Mouse (Mus musculus) midbrain, embryonic 16.5 days (tissue): ENCODE measurements around the gene Il17a. TPM values are rescaled to one million over a fixed set of nuclear protein-coding genes. Genes with fewer than 3 reads are reported as not detected.

Experiments
- ATAC-seq: fragments of 200-750 bp; cut with Nextera tagmentation; 2 replicates; pipeline ENCODE4 v1.8.0; 2017; ENCODE audit warnings: moderate TSS enrichment
- H3K27ac ChIP-seq: fragments of 300-500 bp; sonication (generic); 2 replicates; pipeline ENCODE4 v1.5.1; 2014; ENCODE audit warnings: mild to moderate bottlenecking, low read length, mixed read lengths
- H3K27me3 ChIP-seq: fragments of 300-500 bp; sonication (generic); 2 replicates; pipeline ENCODE4 v1.6.1; 2014; ENCODE audit warnings: low read depth, low read length, mixed read lengths; ENCODE audit not compliant: control insufficient read depth, insufficient read depth
- H3K36me3 ChIP-seq: fragments of 300-500 bp; sonication (generic); 2 replicates; pipeline ENCODE4 v1.6.1; 2014; ENCODE audit warnings: mild to moderate bottlenecking, low read length, moderate library complexity, mixed read lengths; ENCODE audit not compliant: control insufficient read depth, insufficient read depth
- H3K4me1 ChIP-seq: fragments of 300-500 bp; sonication (generic); 2 replicates; pipeline ENCODE4 v1.6.1; 2014; ENCODE audit warnings: mild to moderate bottlenecking, low read length, mixed read lengths; ENCODE audit not compliant: control insufficient read depth, insufficient read depth
- H3K4me2 ChIP-seq: fragments of 300-500 bp; sonication (generic); 2 replicates; pipeline ENCODE4 v1.6.1; 2014; ENCODE audit warnings: mild to moderate bottlenecking, low read length, mixed read lengths
- H3K4me3 ChIP-seq: fragments of 300-500 bp; sonication (generic); 2 replicates; pipeline ENCODE4 v1.5.1; 2014; ENCODE audit warnings: low read depth, mild to moderate bottlenecking, low read length, moderate library complexity, mixed read lengths
- H3K9ac ChIP-seq: fragments of 300-500 bp; sonication (generic); 2 replicates; pipeline ENCODE4 v1.6.1; 2014; ENCODE audit warnings: low read depth, low read length, mixed read lengths
- H3K9me3 ChIP-seq: fragments of 300-500 bp; sonication (generic); replicated peaks from 2 replicates; pipeline ENCODE4 v1.6.1; 2014; ENCODE audit warnings: mild to moderate bottlenecking, low read length, mixed read lengths; ENCODE audit not compliant: control insufficient read depth, poor library complexity, severe bottlenecking
- WGBS: fragments of 180-500 bp; shearing (Covaris S2); extraction: QIAGEN DNeasy Blood & Tissue Kit; methylation state at CpG from one replicate; pipeline ENCODE4 v1.1.7; 2014; 5-methylcytosine and 5-hydroxymethylcytosine counted together
- polyA plus RNA-seq: library from polyadenylated mRNA; unstranded; fragments of >200 nt; fragmentation: Nextera tagmentation; extraction: Ambion mirVana; gene quantifications from 2 replicates; pipeline ENCODE4 v1.2.1, GENCODE M21; 2015

Gene Il17a
- polyA plus RNA-seq = not detected in 2 replicates

GRCm38 (mm10) chr1:20730903-20731302 is at the start of gene Il17a:
Gene Il17a (plus strand): TSS chr1:20730905.
- no peaks in the 10 kb centered on the region for H3K36me3 ChIP-seq
- ATAC-seq = no peak
- H3K4me3 ChIP-seq = no peak within 1 kb of the TSS
- no peak within 1 kb of the TSS for H3K27ac ChIP-seq
- no peak within 1 kb of the TSS for H3K4me2 ChIP-seq
- H3K9me3 ChIP-seq = peaks cover 9% of the 10 kb centered on the region; the same call in 1 of the 2 replicates
- no peaks in the 10 kb centered on the region for H3K27me3 ChIP-seq
- 93% methylated on average over 10 of the region's 10 CpGs for WGBS
- no peak within 1 kb of the TSS for H3K9ac ChIP-seq
- H3K4me1 ChIP-seq = no peaks in the 10 kb centered on the region

DNA sequence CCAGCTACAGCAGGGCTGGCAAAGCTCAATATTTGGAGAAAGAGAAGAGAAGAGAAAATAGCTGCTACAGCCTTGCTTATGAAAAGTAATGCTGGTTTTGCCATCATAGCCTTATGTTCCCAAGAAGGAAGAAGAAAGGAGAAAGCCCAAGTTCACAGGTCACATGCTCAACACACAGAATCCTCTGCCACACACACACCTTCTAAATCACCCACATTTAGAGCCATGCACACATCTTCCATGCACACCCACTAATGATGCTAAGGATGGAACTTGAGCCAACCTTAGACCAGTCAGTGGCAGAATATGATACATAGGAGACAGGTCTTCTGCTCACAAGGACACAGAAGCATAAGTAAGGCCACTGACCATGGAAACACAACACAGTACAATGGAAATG is 47.9 kb upstream of the Il17a start:
- H3K9ac ChIP-seq = no peak overlapping the region
- no peaks in the 10 kb centered on the region for H3K36me3 ChIP-seq
- H3K4me3 ChIP-seq = no peak overlapping the region
- H3K4me1 ChIP-seq = no peaks in the 10 kb centered on the region
- no peaks in the 10 kb centered on the region for H3K9me3 ChIP-seq
- no peak overlapping the region for H3K27ac ChIP-seq
- H3K27me3 ChIP-seq = no peaks in the 10 kb centered on the region
- no peak for ATAC-seq
- no peak overlapping the region for H3K4me2 ChIP-seq

DNA sequence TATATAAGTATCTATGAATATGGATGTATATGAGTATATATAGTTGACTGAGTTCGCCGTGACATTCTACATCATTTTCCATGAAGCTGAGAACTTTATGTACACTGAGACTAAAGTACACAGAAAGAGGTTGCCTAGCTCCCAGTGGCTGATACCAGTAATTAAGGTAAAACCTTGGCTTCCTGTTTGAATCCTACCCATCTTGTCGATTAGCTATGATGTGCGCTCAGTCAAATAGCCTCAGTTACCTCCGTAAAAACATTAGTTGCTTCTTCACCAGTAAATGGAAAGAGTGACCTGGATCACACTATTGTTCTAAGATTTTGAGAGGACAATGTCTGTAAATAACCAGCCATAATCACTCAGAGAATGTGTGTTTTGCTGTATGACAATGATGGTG is 47.3 kb upstream of the Il17a start:
- H3K9me3 ChIP-seq = no peaks in the 10 kb centered on the region
- no peak overlapping the region for H3K4me2 ChIP-seq
- 96% methylated on average over 5 of the region's 5 CpGs for WGBS
- no peak overlapping the region for H3K4me3 ChIP-seq
- no peak overlapping the region for H3K9ac ChIP-seq
- H3K27me3 ChIP-seq = no peaks in the 10 kb centered on the region
- H3K36me3 ChIP-seq = no peaks in the 10 kb centered on the region
- no peak for ATAC-seq
- H3K4me1 ChIP-seq = no peaks in the 10 kb centered on the region
- H3K27ac ChIP-seq = no peak overlapping the region

GRCm38 (mm10) chr1:20683853-20684252 is 46.9 kb upstream of the Il17a start:
- Histone ChIP-seq H3K4me3 (no peak overlapping the region), H3K27ac (no peak overlapping the region), H3K4me2 (no peak overlapping the region), H3K9ac (no peak overlapping the region), H3K36me3 (no peaks in the 10 kb centered on the region), H3K9me3 (no peaks in the 10 kb centered on the region), H3K4me1 (no peaks in the 10 kb centered on the region), H3K27me3 (no peaks in the 10 kb centered on the region)
- ATAC-seq = no peak
- WGBS = 82% methylated on average over 3 of the region's 3 CpGs

DNA sequence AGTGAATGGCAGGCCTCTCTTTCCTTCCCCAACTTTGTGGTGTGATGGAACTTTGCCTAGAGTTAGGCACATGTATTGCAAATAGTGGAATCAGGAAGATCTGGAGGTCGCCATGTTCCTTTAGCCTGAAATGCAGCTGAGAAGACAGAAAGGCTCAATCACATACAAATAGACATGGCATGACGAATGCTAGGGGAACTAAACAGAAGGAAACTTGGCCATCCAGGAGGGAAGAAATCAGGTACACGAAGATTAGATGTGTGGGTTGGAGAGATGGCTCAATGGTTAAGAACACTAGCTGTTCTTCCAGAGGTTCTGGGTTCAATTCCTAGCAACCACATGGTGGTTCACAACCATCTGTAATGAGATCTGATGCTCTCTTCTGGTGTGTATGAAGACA is 46.3 kb upstream of the Il17a start:
- Histone ChIP-seq H3K4me1 (no peaks in the 10 kb centered on the region), H3K27me3 (no peaks in the 10 kb centered on the region), H3K27ac (no peak overlapping the region), H3K36me3 (no peaks in the 10 kb centered on the region), H3K4me2 (no peak overlapping the region), H3K9me3 (no peaks in the 10 kb centered on the region), H3K9ac (no peak overlapping the region), H3K4me3 (no peak overlapping the region)
- ATAC-seq = no peak
- WGBS = 92% methylated on average over 3 of the region's 3 CpGs

GRCm38 (mm10) chr1:20685393-20685792 is 45.3 kb upstream of the Il17a start:
- H3K4me1 ChIP-seq = no peaks in the 10 kb centered on the region
- H3K4me3 ChIP-seq = no peak overlapping the region
- H3K27ac ChIP-seq = no peak overlapping the region
- no peak overlapping the region for H3K4me2 ChIP-seq
- H3K9me3 ChIP-seq = no peaks in the 10 kb centered on the region
- 93% methylated on average over 2 of the region's 2 CpGs for WGBS
- H3K9ac ChIP-seq = no peak overlapping the region
- no peaks in the 10 kb centered on the region for H3K36me3 ChIP-seq
- ATAC-seq = no peak
- H3K27me3 ChIP-seq = no peaks in the 10 kb centered on the region

DNA sequence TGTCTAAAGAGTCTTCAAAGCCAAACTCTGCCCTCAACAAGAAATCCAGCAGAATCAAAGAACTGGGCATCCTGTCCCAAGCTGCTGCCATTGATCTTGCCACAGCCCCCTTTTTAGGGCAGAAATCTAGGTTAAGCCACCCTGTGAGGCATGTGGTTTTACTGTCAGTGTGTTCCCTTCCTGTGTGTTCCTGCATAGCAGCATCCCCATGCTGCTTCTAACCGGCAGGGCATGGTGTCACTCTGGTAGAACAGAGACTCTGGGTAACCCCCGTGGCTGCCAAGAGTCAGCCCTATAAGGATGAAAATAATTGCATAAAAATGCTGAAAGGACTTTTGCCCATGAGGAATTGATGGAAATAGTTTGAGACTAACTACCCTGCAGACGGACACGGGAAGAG is 44.8 kb upstream of the Il17a start:
- no peaks in the 10 kb centered on the region for H3K36me3 ChIP-seq
- no peak overlapping the region for H3K4me2 ChIP-seq
- no peak overlapping the region for H3K4me3 ChIP-seq
- H3K4me1 ChIP-seq = no peaks in the 10 kb centered on the region
- no peak for ATAC-seq
- no peaks in the 10 kb centered on the region for H3K9me3 ChIP-seq
- no peak overlapping the region for H3K27ac ChIP-seq
- H3K9ac ChIP-seq = no peak overlapping the region
- WGBS = 92% methylated on average over 4 of the region's 4 CpGs
- no peaks in the 10 kb centered on the region for H3K27me3 ChIP-seq

- Histone ChIP-seq H3K4me3 (no peak overlapping the region), H3K9ac (no peak overlapping the region), H3K27me3 (no peaks in the 10 kb centered on the region), H3K4me2 (no peak overlapping the region), H3K36me3 (no peaks in the 10 kb centered on the region), H3K4me1 (no peaks in the 10 kb centered on the region), H3K9me3 (no peaks in the 10 kb centered on the region), H3K27ac (no peak overlapping the region)
- ATAC-seq = no peak
- WGBS = 92% methylated on average over 8 of the region's 8 CpGs
Observed at GRCm38 (mm10) chr1:20691336-20691735, 39.4 kb upstream of the Il17a start.

DNA sequence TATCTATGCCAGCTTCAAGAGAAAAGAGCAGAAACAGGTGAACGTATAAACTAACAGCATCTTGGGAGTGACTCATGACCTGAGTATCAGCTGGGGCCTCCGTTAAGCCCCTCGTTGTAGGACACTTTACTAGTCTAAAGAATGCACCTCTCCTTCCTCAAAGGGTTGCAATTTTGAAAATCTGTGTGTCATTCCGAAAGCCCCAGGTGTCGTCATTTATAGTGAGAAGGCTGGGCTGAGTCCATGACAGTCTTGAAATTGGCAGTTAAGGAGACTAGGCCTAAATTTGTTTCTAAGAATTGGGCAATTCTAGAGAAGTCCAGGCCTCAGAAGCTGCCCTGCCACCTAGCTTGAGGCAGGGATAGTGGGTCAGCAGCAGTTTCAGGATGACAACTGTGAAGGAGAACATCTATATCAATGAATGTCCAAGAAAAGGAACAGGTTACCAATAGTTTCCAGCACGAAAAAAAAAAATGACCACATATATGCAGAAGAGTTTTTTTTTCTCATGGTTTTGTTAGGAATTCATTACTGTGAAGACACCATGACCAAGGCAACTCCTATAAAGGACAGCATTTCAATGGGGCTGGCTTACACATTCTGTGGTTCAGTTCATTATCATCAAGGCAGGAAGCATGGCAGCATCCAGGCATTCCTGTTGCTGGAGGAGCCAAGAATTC is 36.9 kb upstream of the Il17a start:
- WGBS = 91% methylated on average over 6 of the region's 6 CpGs
- Histone ChIP-seq H3K9ac (no peak overlapping the region), H3K36me3 (no peaks in the 10 kb centered on the region), H3K27me3 (no peaks in the 10 kb centered on the region), H3K9me3 (no peaks in the 10 kb centered on the region), H3K4me3 (no peak overlapping the region), H3K4me1 (no peaks in the 10 kb centered on the region), H3K27ac (no peak overlapping the region), H3K4me2 (no peak overlapping the region)
- ATAC-seq = no peak
